Mouse (Mus musculus): ENCODE data around the gene Adcy1. TPM values are rescaled to one million over a fixed set of nuclear protein-coding genes. Genes with fewer than 3 reads are reported as not detected.

Gene Adcy1
- polyA plus RNA-seq, 1 experiment from 2014 or later: 1.2 TPM

DNA sequence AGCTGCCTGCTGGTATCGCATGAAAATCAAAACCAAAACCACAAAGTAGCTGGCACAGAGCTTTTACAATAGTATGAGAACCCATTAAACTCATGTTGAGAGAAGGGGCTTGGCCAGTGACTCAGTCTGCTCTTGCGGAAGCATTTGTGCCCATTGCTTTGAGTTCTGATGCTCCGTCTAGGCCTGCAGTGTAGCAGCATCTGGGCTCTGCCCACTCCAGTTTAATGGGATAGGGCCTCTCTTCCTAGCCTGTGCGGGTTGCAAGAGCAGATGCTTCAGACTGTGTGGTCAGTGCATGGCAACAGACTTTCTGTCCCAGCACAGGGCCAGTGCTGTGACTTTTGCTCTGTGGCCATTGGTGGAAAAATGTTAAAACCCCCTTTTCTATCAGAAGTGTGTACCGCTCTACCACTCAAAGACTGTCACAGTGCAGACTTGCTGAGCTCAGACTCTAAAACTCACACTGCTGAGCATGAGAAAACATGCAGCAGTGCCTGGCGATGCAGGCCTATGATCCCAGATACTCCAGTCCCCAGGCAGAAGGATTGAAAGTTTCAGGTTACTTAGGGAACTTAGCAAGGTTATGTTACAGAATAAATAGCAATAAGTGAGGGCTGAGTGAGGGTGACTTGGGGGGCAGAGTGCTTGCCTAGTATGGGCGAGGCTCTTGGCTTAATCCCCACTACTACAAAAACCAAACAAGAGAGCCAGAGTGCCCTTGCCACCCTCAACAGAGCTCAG is 163.7 kb downstream of the Adcy1 start:
- Histone ChIP-seq H3K9ac (0 out of 2 replicates have a peak overlapping the region, but pooled peaks have one; percentile 11), H3K4me2 (no peak overlapping the region), H3K27me3 (no peaks in the 10 kb centered on the region), H3K36me3 (no peaks in the 10 kb centered on the region), H3K4me3 (no peak overlapping the region), H3K27ac (peak overlapping the region; percentile 66), H3K4me1 (peaks cover 29% of the 10 kb centered on the region), H3K9me3 (no peaks in the 10 kb centered on the region)
- ATAC-seq (ENCODE audit: insufficient number of reproducible peaks, insufficient read depth, low FRiP score, low TSS enrichment, low read depth): peak; percentile 74; the same call in 1 of the 2 replicates
- 55% methylated on average over 7 of the region's 7 CpGs for WGBS

DNA sequence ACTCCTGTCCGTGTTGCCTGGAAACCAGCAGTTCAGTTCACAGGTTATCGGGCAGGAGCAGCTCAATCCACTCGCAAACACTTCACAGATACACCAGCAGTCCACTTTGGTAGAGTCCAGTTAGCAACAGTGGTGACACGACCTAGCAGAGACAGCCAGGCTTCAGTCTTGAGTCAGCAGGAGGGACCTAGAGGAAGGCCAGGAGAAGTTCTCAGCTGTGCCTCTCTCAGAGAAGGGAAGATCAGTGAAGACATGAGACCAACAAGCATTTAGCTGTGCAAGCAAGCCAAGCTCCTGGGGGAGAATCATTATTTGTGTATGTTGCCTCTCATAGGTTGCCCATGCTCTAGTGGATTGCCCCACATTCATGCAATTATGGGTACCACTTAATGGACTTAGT is 164.8 kb downstream of the Adcy1 start:
- peaks cover 24% of the 10 kb centered on the region for H3K4me1 ChIP-seq
- no peaks in the 10 kb centered on the region for H3K27me3 ChIP-seq
- H3K27ac ChIP-seq: peak overlapping the region; percentile 51; the same call in 1 of the 2 replicates
- no peak overlapping the region for H3K9ac ChIP-seq
- H3K4me3 ChIP-seq: no peak overlapping the region
- 89% methylated on average over 4 of the region's 4 CpGs for WGBS
- H3K4me2 ChIP-seq: no peak overlapping the region
- ATAC-seq (ENCODE audit: insufficient number of reproducible peaks, insufficient read depth, low FRiP score, low TSS enrichment, low read depth): no peak
- H3K9me3 ChIP-seq: no peaks in the 10 kb centered on the region
- no peaks in the 10 kb centered on the region for H3K36me3 ChIP-seq

Other genes starting within 250 kb of the Adcy1 start
- not detected in 2 replicates for gene Gm11983, start 225.8 kb upstream of the Adcy1 start, polyA plus RNA-seq (2015; fragmentation: Nextera tagmentation; extraction: Ambion mirVana)
- not detected in 2 replicates for gene Gm11985, start 125.1 kb downstream of the Adcy1 start, polyA plus RNA-seq (2015; fragmentation: Nextera tagmentation; extraction: Ambion mirVana)
- 0.31 and 2.2 TPM in 2 replicates for gene Igfbp1, start 134.3 kb downstream of the Adcy1 start, polyA plus RNA-seq (2015; fragmentation: Nextera tagmentation; extraction: Ambion mirVana)
- gene Igfbp3, start 150.4 kb downstream of the Adcy1 start, polyA plus RNA-seq (2015; fragmentation: Nextera tagmentation; extraction: Ambion mirVana): 113 and 143 TPM in 2 replicates

All from embryonic facial prominence, embryonic 13.5 days (tissue).